Mouse (Mus musculus): ENCODE results near the gene Bmpr1b.

The Bmpr1b gene

DNA sequence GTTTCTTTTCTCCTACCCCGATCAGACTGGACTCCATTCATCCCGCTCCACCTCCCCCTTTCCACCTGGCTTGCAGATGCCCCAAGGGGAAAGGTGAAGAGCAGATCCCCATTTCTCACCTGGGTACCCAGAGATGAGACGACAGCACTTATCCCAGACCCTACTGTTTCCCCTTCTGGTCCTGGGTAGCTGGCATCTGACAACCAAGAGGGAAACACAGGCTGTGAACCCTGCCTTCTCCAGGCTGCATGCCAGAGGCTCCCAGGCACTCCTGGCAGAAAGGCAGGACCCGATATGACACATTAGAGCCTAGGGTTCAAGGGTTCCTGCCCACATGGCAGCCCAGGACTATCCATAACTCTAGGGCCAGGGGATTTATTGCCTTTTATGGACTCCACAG is 56.0 kb downstream of the Bmpr1b start:
- DNase-seq (ENCODE audit: low spot score in 2 of 2): no peak

DNA sequence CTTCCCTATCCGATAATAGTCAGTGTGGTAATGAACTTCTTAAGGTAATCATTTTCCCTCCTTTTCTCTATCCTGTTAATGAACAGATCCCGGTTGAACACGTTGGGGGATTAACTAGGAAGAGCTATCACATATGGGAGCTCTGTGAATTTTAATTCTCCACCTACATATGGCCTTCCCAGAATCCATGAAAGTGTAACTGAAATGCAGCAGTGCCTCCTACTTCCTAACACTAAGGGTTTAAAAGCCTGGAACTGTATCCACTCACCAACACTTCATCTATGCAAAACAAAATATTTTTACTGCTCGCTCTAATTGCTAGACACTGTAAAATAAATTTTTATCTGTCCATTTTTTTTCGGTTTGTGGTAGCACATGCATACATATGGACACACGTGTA is 63.0 kb downstream of the Bmpr1b start:
- no peak for DNase-seq (ENCODE audit: low spot score in 2 of 2)

DNA sequence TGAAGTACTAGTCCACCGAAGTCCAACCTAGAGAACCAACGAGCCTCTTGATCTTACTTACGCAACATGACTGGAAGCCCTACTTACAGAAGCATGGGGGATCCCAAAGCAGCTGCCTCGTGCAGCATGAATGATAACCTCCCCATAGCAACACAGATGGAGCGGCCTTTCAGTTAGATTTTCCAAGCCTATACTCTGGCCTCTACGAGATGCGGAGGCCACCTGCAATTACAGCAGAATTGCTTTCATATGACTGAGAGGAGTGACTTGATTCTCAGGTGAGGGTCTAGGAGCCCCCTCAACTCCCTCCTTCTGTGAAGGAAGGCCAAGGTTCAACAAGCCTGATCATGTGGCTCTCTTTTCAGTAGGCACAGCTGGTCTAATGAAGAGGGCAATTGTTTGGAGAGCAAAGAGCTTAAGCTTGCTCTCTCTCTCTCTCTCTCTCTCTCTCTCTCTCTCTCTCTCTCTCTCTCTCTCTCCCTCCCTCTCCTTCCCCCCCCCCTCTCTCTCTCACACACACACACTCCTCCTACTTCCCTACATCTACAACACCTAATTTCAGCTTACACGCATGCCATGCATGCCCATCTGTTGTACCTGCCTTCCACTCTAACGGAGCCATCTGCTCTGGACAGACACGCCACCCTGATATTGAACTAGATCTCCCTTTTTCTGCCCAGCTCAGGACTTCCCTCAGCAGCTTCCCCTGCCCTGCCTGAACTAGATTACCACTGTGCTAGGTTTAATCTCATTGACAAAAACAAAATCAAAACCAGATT is 65.0 kb downstream of the Bmpr1b start:
- DNase-seq (ENCODE audit: low spot score in 2 of 2): no peak

DNA sequence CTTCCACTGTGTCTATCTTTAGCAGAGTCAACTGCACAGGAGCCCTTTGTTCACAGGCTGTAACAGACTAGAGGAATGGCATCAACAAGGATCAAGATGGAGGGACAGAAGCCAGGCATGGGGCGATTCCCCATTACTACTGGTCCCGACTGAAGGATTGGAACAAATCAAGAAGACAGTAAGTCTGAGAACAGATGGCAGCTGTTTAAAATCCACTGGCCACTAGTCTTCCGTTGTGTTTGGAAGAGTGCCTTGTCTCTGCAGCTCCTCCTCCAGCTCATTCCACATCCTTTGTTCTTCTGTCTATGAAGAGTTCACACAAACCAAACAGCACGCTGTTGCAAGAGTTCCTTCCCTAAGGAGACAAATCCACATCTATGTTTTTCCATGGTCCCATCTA is 65.6 kb downstream of the Bmpr1b start:
- no peak for DNase-seq (ENCODE audit: low spot score in 2 of 2)

DNA sequence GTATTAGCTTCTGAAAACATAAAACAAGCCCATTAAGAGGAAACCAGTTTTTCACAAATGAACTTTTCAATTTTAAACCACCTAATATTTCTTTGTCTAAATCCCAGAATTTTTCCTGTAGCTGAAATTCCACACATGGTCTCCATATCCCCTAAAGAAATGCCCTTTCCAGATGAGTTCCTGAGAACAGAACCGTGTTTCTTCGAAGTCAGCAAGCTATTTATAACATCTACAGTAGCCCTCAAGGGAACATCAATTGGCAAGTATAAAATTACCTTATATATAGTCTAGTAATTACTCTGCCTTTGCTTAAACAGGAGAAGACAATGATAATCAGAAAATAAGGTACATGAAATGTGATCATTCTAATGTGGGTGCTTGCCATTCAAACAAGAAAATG is 70.1 kb downstream of the Bmpr1b start:
- DNase-seq (ENCODE audit: low spot score in 2 of 2): no peak

DNA sequence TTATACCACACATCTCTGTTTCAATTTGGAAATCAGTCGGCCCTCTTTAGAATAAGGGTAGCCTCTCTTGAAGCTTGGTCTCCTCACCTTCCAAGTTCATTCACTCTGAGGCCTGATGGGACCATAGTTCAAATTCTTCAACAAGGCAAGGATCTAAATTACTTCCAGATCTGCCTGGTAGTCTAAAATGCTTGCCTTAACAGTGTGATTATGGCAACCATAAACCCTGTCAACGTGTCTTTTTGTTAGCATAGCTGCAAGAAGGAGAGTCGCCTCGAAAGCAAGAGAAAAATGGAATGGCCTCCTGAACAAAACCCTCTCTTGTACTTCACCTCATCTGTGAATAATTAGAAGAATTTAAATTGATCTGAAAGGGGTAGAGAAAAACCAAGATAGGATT is 75.2 kb downstream of the Bmpr1b start:
- DNase-seq (ENCODE audit: low spot score in 2 of 2): no peak

DNA sequence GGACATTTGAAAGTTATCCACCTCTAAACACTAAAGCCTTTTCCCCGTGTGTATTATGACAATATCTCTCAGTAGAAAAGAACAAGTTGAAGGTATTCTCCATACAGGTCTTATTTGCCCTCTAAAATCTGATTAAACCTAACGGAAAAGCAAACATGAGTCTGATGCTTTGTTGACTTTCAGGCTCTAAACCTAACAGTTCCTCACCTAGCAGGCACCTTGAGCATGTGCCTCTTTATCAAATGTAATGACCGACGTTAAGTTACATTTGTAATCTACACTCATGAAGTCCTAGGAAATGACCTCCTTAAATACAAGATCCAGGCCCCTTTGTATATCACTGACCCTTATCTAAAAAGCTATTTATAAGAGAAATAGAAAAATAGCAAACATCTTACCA is 79.5 kb downstream of the Bmpr1b start:
- no peak for DNase-seq (ENCODE audit: low spot score in 2 of 2)

DNA sequence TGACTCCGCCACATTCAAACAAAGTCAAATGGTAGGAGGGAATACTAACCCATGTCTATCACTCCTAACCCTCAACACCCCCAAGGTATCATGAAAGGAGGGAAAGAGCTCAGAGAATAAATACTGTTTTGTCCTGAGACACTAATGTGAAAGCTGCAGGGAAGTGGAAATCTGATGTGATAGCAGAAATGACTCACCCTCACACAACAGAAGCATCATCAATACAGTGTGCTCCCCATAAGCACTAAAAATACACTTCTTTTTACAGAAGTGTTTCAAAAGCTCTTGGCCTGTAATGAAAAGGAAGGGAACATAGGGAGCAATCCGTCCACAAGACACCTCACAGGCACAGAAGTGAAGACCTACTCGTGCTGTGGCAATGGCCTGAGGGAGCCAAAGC is 83.3 kb downstream of the Bmpr1b start:
- DNase-seq (ENCODE audit: low spot score in 2 of 2): no peak

DNA sequence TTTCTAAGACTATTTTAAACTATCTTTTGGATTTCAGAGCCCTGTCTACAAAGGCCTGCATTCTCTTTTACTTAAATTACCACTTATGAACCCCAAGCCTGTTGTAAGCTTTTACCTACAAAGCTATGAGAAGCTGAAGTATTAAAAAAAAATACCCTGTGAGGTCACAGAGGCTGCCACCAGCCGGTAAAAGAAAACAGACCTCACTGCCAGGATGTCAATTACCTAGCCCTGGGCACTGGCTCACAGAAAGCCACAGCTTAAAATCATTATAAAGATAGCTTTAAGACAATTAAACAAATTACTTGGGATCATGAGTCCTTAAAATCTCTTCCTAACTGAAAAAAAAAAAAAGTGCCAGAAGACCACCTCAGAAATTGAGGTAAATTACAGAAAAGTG is 85.1 kb downstream of the Bmpr1b start:
- no peak for DNase-seq (ENCODE audit: low spot score in 2 of 2)

DNA sequence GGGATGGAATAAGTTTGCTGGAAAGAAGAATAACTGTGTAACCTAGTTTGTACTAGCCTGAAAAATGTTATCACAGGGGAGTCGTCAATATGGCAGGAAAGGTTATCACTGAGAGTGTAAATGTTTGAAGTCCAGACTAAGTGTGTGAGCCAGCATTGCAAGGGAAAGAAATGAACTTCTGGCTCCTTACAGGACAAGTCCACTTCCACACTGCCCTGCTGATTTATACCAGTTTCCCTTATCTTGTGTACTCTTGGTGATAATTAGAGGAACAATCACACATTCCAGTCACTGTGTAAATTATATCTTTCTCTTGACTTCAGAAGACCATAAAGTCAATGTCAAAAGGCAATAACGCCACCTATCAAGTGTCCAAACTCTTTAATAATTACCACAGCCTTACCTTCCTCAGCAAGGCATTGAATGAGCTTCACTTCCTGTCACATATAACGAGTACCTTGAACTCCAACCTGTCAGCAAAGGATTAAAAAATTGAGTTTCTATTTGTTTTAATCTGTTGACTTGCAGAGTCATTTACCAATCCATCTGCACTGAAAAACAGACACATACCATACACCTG is 91.4 kb downstream of the Bmpr1b start:
- no peak for DNase-seq (ENCODE audit: low spot score in 2 of 2)

DNA sequence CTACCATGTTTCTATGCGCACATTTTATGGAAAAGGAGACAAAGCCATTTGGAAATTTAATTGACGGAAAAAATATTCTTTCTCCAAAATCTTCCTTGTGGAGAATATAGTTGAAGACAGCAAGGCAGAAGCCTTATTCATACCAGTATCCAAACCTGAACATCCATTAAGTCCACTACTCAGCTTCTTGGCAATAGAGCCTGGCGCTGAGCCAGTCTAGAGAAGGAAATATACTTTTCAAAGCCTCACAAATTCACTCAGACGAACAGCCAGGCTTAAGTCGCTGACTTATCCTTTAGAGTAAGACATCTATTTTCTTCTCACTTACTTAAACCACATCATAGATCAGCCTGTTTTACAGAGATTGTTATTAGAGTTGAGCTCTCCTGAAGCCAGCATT is 97.6 kb downstream of the Bmpr1b start:
- no peak for DNase-seq (ENCODE audit: low spot score in 2 of 2)

DNA sequence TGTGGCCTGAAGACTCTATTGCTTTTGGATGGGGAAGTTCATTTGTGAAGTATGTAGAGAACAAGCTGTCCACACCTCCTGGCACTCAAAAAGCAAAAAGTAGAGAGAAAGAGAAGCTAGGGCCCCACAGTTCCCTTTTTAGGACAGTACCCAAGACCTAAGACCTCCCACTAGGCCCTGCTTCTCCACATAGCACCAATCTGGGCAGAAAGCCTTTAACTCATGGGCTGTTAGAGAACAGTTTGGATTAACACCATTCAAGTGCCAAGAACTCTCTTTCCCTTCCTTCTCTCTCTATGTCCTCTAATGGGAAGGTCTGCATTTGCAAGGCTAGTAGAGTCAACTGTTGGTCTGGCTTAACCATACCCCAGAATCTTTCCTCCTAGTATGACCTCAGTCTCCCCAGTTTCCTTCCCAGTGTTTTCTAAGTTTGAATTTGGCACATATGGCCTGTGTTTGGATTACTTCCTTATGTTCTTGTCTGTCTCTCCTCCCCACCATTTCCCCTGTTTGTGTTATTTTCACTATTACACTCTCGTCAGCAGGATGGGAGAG is 102.4 kb downstream of the Bmpr1b start:
- no peak for DNase-seq (ENCODE audit: low spot score in 2 of 2)

DNA sequence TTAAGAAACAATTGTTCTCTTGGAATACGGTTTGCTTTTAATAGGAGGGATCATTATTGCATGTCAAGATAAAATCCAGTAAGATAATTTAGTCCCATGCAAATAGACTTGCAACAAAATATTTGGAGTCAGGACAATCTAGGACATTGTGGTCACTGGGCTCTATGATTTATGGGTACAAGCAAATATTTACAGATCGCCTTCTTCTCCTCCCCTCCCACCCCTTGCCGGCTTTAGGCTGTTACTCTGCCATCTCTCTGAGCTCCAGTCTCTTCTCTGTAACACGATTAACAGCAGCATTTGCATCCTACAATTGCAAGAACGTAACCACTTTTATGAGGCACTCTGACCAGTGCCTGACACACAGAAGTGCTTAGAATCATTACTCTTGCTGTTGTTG is 104.1 kb downstream of the Bmpr1b start:
- DNase-seq (ENCODE audit: low spot score in 2 of 2): no peak

DNA sequence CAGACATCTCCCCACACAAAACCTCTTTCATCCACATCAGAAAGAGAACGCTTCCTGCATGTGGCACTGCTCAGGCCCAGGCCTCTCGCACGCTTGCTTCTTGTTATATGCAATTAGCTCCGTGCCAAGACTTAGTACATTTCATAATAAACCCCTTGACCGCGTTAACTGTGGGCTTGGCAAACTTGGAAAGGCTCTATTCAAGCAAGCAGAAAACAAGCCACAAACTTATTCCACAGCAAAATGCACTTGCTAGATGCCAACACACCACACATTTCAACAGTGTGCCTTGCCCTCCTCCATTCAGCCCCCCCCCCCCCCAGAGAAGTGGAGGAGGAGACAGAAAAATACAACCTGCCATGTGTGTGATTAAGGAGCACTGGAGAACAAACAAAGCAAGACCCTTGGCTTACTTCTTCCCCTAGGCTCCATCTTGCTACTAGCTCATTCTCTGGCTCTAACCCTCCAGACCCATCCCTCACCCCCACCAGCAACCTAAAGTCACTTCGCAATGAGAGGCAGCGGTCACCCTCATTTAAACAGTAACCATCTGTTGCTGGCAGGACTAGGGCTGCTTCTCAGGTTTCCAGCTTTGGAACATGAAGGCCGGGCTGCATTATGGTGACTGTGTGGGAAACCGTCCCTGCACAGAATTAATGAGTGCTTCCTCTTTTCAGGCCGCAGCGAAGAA is 105.5 kb downstream of the Bmpr1b start:
- no peak for DNase-seq (ENCODE audit: low spot score in 2 of 2)

DNA sequence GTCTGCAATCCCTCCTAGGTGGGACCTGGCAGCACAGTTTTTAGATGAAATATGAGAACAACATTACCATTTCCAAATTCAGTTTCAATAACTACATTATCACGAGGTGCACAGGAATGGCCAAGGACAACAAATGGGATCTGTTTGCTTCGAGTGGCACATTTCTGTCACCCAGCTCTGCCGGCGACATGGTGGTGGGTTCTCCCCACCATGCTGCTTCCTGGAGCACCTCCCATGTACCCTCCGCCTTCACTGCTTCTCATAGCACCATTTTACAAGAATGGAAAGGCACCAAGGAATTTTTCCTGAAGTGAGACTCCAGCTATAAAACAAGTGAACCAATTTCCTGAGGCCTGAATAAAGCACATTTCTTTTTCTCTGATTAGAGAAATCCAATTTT is 108.0 kb downstream of the Bmpr1b start:
- DNase-seq (ENCODE audit: low spot score in 2 of 2): no peak

DNA sequence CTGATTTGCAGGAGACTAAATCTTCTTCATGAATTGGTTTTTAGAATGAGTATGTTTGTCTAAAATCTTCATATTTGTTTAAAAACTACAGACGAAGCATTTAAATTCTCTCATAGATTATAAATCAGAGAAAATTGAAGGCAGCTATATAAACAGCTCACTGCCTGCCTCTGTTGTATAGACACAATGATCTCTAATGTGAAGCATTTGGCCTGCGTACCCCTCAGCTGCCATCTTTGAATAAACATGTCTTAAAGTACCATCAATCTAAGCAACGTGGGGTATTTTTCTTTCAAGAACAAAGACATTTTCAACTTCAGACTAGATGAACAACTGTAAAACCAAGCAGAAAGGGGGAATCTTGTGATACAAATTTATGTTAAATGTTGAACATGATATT is 109.3 kb downstream of the Bmpr1b start:
- DNase-seq (ENCODE audit: low spot score in 2 of 2): no peak

DNA sequence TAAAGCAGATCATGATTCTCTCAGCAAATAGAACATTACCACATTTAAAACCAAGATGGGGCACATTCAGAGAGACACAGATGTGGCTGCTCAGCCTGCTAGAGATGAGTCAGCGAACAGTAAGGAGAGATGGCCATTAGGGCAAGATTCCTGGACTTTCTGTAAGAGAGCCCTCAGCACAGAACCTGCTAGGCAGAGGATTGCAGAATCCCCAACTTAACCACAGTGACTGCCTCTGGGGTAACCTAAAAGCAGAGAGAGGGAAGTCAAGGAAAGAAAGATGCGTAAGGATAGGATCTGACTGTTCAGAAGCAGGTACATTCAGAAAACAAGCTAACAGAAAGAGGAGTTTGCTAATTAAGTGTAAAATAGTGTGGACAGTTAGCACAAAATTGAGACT is 118.5 kb downstream of the Bmpr1b start:
- DNase-seq (ENCODE audit: low spot score in 2 of 2): no peak

DNA sequence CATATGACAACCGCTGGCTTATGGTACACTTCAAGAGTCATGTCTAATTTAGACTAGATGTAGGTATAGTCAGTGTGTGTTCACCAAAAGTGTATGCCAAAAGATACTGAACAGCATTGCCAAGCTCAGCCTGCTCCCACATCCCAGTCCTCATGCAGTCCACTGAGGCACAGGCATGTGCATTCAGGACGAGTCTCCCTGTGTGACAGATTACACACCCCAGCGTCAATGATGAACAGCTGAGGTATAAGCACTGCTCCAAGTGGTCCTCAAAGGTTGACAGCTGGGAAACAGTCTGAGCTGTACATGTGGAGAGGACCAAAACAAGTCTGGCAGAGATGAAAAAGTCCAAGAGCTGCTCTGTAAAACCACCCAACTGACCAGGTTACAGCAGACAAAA is 119.6 kb downstream of the Bmpr1b start:
- no peak for DNase-seq (ENCODE audit: low spot score in 2 of 2)

DNA sequence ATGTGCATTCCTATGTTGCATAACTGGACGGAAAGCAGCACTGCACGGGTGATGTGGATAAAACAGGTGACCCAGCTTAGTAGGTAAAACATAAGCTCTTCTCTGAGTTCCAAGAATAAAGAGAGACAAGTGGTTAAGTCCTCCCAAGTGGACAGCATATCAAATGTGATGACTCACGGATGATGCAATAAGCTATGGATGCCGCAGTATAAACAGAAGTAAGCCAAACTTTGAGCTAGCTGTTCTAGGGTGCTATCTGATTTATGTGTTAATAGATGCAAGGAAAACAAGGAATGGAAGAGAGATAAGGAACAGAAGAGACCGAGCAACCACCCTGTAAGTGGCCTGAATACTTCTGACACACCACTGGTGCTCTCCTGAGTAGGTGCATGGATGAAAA is 120.1 kb downstream of the Bmpr1b start:
- DNase-seq (ENCODE audit: low spot score in 2 of 2): no peak

DNA sequence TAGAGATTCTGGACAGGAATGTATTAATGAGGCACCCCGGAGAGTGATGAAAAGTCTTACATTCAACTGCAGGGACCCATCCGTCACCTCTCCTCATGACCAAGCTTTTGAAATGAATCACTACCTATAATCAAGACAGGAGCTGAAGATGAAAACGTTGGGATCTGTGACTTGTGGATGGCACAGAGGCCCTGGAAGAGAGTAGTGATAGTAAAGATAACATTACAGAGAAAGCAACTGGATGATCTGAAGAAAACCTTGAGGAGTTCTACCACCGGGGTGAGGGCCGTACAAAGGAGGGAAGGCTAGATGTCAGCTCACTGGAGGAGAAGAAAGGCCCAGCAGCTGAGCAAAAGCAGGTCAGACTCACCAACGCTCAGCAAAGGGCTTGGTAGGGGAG is 120.7 kb downstream of the Bmpr1b start:
- no peak for DNase-seq (ENCODE audit: low spot score in 2 of 2)

DNA sequence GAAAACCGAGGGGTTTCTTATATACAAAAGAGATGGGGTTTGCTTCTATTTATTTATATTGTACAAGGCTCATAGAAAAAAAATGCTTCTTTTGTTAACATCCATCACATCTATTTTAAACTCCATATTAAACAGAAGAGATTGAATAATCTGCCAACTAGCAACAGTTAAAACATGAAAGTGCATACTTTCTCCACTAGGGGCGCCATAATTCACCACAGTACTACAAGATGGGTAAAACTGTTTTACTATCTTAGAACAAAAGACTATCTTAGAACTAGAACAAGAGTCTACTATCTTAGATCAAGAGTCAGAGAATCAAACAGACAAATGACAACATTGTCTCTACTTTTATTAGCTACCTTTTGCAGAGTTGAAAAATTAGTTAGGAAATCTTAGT is 125.8 kb downstream of the Bmpr1b start:
- no peak for DNase-seq (ENCODE audit: low spot score in 2 of 2)

DNA sequence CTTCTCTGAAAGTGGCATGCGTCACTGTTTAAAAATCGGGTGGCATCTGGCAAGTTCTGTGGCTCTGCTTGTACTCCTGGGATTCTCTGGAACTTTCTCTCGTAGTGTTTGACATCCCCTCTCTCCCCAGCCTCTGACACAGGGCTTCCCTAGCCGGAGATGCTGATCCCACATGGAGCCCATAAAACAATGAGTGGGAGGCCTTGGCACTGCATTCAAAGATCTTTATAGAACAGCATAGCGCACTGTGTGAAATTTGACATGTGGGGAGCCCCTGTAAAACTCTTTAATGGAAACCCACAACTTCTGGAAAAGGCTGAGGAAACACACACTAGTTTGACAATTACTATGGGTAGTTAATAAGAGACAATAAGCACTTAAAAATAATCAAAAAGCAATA is 126.2 kb downstream of the Bmpr1b start:
- no peak for DNase-seq (ENCODE audit: low spot score in 2 of 2)

DNA sequence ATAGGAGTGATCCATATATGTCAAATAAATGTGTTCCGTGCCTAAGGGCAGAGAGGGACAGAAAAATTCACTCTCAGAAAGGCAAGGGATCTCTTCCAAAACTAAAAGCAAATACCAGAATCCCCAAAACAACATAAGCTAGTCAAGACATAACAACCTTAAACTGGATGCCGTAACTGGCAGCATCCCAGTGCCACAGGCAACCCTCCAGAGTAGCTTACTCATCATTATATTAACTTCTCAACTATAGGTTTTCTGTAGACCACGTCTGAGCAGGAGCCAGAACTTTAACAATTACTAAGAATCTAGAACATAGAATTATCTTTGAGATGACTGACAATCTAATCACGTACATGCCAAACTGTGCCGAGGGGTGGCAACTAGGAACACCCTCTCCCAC is 128.9 kb downstream of the Bmpr1b start:
- DNase-seq (ENCODE audit: low spot score in 2 of 2): no peak

Measured in natural killer cell, adult 2 months (primary cell).